Mouse (Mus musculus) E14TG2a.4 (cell line): ENCODE data around the gene Prkce.

Source experiments
- CTCF ChIP-seq: conservative IDR thresholded peaks from 2 replicates; pipeline ENCODE4 v1.5.1; 2014; ENCODE audit warnings: low read length
- NANOG ChIP-seq: IDR thresholded peaks from 2 replicates; pipeline ENCODE4 v1.6.1; 2014; ENCODE audit warnings: borderline replicate concordance, low read length, mixed read lengths
- POU5F1 ChIP-seq: IDR thresholded peaks from 2 replicates; pipeline ENCODE4 v1.6.1; 2014; ENCODE audit warnings: low read length, borderline replicate concordance

DNA sequence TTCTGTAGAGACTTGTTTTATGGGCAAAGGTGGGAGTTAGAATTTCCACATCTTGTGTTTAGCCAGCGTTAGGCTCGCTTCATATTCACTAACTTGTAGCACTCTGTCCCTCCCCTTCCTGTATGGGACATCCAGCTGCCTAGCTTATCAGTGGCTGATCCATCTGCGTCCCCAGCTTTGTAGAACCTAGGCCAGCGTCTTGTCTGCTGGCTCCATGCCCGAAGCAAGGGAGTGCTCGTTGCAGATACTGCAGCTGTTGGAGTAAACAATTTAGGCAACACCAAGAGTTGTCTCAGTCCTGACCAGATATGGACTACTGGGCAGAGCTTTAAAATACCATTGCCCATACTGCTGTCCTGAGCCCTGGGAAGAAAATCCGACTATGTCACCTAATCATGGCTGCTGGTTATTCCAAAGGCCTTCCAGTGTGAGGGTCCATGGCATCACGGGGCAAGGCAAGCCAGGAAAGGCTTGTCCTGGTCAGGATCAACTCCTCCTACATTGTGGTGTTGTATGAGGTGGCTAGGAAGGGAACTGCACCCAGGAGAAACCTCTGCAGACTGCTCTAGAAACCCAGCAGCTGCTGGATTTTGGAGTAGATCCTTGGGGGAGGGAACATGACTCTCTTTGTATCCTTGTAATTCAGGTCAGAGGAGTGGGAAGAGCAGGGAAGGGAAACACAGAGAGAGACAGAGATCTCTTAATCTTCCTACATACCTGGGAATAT, 146.0 kb downstream of the Prkce start:
- no peak for TF ChIP-seq CTCF
- no peak for TF ChIP-seq NANOG
- TF ChIP-seq POU5F1: no peak
